Mouse (Mus musculus): ENCODE measurements around the gene Slc16a12.
"Not testable (repeated sequence)": the region's sequence is repeated elsewhere in the genome, so short reads cannot be mapped to it uniquely, and the experiment has no call there.

Gene Slc16a12

GRCm38 (mm10) chr19:34666127-34666526 lies 81.0 kb downstream of the Slc16a12 start:
- DNase-seq (ENCODE audit: low spot score in 2 of 2), result peak; percentile 65 to 77

DNA sequence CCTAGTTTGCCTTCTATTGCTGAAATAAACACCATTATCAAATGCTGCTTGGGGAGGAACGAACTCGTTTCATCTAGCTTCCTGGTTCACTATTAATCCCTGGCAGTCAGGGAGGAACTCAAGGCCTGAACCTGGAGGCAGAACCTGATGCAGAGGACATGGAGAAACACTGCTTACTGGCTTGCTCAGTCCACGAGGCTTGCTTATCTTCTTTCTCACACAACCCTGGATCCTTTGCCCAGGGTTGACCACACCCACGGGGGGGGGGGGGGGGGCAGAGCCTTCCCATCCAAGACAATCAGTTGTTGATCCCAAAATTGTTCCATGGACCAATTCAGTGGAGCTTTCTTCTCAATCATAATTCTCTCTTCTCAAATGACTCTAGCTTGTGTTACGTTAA lies 84.3 kb downstream of the Slc16a12 start:
- no peak for DNase-seq (ENCODE audit: low spot score in 2 of 2)

GRCm38 (mm10) chr19:34662067-34662507 lies 85.0 kb downstream of the Slc16a12 start:
- peak in 1 of 2 experiments; percentile 48 for DNase-seq (ENCODE audit: low spot score in 2 of 2)

DNA sequence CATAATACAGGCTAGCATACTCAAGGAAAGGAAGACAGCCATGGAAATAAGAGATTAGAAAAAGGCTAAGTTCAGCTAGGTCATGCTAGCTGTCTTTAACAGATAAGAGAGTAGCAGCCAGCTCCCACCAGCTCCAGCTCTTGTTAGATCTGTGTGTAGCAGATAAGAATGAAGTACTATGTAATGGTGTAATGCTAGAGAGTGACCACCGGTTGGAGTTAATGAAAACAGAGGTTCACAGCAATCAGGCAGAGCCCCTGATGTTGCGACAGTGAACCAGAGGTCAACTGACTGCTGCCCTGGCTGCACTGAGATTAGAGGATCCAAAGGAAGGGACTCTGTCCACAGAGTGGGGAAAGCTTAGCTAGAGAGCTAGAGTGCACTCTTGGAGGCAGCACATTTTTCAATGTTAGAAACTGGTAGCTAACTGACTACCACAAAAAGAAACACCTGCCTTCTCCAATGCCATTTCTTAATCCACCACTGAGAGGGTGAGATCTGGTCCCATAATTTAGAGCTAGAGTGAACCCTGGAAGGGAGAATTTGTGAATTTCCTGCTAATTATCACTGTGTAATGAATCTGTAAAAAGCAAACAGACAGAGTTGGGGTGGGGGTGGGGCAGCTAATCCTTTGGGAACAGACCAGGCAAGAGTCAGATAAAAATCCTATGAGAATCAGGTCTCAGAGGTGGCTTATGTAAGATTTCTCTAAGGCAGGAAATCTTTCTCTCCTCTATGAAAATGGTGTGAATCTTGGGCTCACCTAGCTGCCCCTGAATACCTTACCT lies 90.4 kb downstream of the Slc16a12 start:
- peak; percentile 52 to 54 for DNase-seq (ENCODE audit: low spot score in 2 of 2)

GRCm38 (mm10) chr19:34655227-34655805 lies 91.8 kb downstream of the Slc16a12 start:
- DNase-seq (ENCODE audit: low spot score in 2 of 2), result no peak

- no peak for DNase-seq (ENCODE audit: low spot score in 2 of 2)
Observed at GRCm38 (mm10) chr19:34650997-34651396, 96.1 kb downstream of the Slc16a12 start.

- DNase-seq (ENCODE audit: low spot score in 2 of 2), result no peak
Observed at GRCm38 (mm10) chr19:34650276-34650675, 96.8 kb downstream of the Slc16a12 start.

DNA sequence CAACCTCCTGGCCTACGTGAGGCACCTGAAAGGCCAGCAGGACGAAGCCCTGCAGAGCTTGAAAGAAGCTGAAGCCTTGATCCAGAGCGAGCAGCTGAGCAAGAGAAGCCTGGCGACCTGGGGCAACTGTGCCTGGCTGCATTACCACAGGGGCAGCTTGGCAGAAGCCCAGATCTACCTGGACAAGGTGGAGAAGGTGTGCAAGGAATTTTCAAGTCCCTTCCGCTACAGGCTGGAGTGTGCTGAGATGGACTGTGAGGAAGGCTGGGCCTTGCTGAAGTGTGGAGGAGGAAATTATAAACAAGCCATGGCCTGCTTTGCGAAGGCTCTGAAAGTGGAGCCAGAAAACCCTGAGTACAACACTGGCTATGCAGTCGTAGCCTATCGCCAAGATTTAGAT lies 99.5 kb downstream of the Slc16a12 start:
- not testable (repeated sequence) for DNase-seq (ENCODE audit: low spot score in 2 of 2)

GRCm38 (mm10) chr19:34642616-34643015 lies 104.5 kb downstream of the Slc16a12 start:
- DNase-seq (ENCODE audit: low spot score in 2 of 2), result no peak

DNA sequence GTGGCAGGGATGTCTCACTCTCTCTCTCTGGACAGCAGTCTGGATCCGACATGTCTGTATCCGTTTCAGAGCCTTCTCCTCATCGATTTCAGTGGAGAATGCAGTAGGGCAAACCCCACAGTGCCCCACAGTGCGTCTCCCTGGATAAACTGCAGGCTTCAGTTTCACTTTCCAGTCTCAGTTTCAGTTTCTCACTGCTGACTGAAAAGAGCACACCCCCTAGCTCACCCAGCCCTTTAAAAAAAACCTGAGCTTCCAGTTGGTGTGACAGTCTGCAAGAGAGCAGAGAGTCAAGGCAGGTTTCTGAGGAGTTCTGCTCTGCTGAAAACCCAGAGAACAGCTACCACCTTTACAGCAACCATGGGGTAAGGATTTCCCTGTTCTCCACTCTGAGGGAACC lies 106.5 kb downstream of the Slc16a12 start, which contains the start of the genes Ifit1bl2 and Ifit1:
Gene Ifit1bl2, minus strand, starts transcription at position 121 of the 400 bp plus-strand sequence.
Gene Ifit1, plus strand, starts transcription at position 249 of the 400 bp plus-strand sequence.
- no peak for DNase-seq (ENCODE audit: low spot score in 2 of 2)

DNA sequence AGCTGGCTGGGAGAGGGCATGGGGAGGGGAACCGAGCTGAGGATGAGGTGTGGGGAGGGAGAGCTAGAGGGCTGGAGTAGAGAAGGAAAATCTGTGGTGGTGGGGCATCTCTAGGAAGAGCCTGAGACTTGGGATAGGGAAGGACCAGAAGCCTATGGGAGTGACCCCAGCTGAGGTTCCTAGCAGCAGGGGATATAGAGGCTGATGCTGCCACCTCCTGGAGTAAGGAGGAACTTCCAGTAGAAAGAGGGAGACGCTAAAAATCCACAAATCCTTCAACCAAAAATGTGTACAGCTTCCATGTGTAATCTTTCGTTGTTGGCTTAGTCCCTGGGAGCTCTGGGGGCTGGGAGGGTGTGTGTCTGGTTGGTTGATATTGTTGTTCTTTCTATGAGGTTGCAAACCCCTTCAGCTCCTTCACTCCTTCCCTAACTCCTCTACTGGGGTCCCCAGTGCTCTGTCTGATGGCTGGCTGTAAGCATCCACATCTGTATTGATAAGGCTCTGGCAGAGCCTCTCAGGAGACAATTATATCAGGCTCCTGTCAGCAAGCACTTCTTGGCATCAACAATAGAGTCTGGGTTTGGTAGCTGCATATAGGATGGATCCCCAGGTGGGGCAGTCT lies 110.0 kb downstream of the Slc16a12 start:
- peak; percentile 47 to 71 for DNase-seq (ENCODE audit: low spot score in 2 of 2)

- DNase-seq (ENCODE audit: low spot score in 2 of 2), result no peak
Observed at GRCm38 (mm10) chr19:34633484-34633883, 113.6 kb downstream of the Slc16a12 start.

GRCm38 (mm10) chr19:34631487-34631886 lies 115.6 kb downstream of the Slc16a12 start:
- DNase-seq (ENCODE audit: low spot score in 2 of 2), result no peak

DNA sequence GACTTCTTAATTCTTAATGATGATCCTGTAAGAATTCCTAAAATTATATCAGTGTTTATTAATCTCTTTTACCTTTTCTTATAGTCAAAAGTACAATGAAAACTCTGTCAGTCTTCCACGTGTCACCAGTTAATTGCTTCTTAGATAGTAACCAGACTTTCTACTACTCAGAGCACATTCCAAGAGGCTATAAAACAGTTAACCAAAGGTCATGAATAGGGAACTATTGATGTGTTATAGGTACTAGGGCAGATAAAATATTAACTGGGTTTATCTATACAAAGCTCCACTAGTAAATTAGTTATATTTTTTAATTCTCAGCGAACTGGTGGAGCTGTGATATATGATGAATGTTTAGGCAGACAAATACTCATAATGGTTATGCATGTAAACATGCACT lies 119.6 kb downstream of the Slc16a12 start:
- no peak for DNase-seq (ENCODE audit: low spot score in 2 of 2)

DNA sequence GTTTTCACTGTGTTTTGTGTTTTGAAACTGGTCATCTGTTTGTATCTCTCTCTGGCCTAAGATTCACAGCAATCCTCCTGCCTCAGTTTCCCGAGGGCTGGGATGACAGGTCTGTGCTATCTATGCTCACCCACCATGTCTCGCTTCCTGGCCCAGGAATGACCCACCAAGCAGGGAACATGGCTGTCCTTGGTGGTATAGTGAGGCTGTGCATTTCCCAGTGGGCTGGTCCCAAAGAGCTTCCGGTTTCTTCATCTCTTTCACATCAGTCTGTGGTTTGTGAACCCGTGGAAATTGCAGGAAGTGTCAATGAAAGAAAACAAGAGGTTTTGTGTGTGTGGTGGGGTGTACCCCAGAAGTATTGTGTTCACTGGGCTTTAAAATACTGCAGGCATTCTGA lies 122.4 kb downstream of the Slc16a12 start:
- no peak for DNase-seq (ENCODE audit: low spot score in 2 of 2)

- DNase-seq (ENCODE audit: low spot score in 2 of 2), result no peak
Observed at GRCm38 (mm10) chr19:34623781-34624180, 123.3 kb downstream of the Slc16a12 start.

- DNase-seq (ENCODE audit: low spot score in 2 of 2), result no peak
Observed at GRCm38 (mm10) chr19:34620871-34621270, 126.2 kb downstream of the Slc16a12 start.
